Mouse (Mus musculus): ENCODE data around the gene Farsa.

Gene Farsa

GRCm38 (mm10) chr8:84856864-84857441 lies at the start of gene Farsa:
Farsa (plus strand) TSS chr8:84856989.
- CTCF ChIA-PET: interaction anchor here (0.6 to 0.7 kb wide), 2 partner anchors 15 to 167 kb away, joined by 3 to 5 read pairs; no protein-coding TSS in a partner anchor

GRCm38 (mm10) chr8:84809109-84809940 lies 47.5 kb upstream of the Farsa start:
- CTCF ChIA-PET: interaction anchor here (1.0 kb wide), 1 partner anchor 100 kb away, joined by 5 read pairs; no protein-coding TSS in a partner anchor

DNA sequence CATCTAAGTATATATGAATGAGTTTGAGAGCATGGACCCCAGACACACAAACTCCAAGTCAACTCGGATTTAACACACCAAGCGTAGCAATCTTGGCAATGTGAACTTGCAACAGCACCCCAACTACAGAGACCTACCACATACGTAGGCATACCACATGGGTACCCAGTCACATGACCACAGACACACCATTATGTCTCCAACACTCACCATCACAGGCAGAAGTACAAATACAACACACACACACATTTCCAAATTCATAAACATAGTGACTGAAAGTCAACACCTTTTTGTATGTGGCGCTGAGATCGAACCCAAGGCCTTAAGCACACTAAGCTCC lies 46.9 kb upstream of the Farsa start:
- CTCF ChIA-PET: interaction anchor here (1.0 kb wide), 1 partner anchor 101 kb away, joined by 5 read pairs; no protein-coding TSS in a partner anchor

- CTCF ChIA-PET: interaction anchor here (0.5 kb wide), 1 partner anchor 760 kb away, joined by 3 read pairs; no protein-coding TSS in a partner anchor
These were observed 45.9 kb upstream of the Farsa start for GRCm38 (mm10) chr8:84810896-84811295.

- CTCF ChIA-PET: interaction anchor here (0.6 to 0.7 kb wide), 2 partner anchors 172 to 826 kb away, joined by 3 to 5 read pairs; no protein-coding TSS in a partner anchor
These were observed 45.5 kb upstream of the Farsa start for GRCm38 (mm10) chr8:84811303-84811702.

DNA sequence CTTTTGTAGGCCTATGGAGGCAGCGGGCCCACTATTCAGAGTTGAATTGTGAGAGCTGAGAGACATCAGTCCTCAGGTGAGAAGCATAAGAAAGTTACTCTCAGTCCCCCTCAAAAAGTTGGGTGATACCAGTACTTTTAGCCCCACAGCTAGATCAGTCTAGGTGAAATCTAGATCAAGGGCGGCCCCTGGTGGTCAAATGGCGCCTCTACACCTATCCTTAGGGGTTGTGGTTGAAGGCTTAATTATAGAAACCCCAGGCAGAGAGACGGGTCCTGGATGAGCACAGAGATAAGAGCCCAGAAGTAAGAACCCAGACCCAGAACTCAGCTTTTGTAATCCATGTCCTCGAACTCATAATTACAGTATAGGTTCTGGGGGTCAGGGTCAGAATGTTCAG lies 43.7 kb upstream of the Farsa start:
- CTCF ChIA-PET: interaction anchor here (0.6 to 1.9 kb wide), 4 partner anchors 12 to 188 kb away, joined by 4 to 16 read pairs (median 6); no protein-coding TSS in a partner anchor

- CTCF ChIA-PET: interaction anchor here (0.6 to 1.9 kb wide), 5 partner anchors 11 to 187 kb away, joined by 4 to 16 read pairs (median 6); no protein-coding TSS in a partner anchor
These were observed 43.0 kb upstream of the Farsa start for GRCm38 (mm10) chr8:84813830-84814229.

DNA sequence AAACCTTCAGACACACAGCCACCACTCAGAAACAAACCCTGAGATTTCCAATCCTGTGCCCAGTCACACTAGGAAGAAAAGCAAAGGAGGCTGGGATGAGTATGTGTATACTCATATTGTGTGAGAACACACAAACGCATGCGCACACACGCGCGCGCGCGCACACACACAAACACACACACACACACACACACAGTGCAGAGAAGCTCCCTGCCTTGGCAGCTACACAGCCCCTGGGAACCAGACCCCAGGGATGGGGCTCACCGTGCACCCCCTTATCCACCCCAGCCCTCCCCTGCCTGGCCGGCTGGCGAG lies 42.6 kb upstream of the Farsa start:
- CTCF ChIA-PET: interaction anchor here (1.3 to 1.5 kb wide), 2 partner anchors 13 to 55 kb away, joined by 5 to 7 read pairs; no protein-coding TSS in a partner anchor

- CTCF ChIA-PET: interaction anchor here (0.6 to 1.6 kb wide), 8 partner anchors 10 to 154 kb away, joined by 3 to 16 read pairs (median 6); no protein-coding TSS in a partner anchor
These were observed 42.0 kb upstream of the Farsa start for GRCm38 (mm10) chr8:84814555-84815441.

GRCm38 (mm10) chr8:84815547-84815946 lies 41.2 kb upstream of the Farsa start:
- CTCF ChIA-PET: interaction anchor here (0.6 to 1.6 kb wide), 7 partner anchors 10 to 155 kb away, joined by 3 to 16 read pairs (median 5); no protein-coding TSS in a partner anchor

GRCm38 (mm10) chr8:84816117-84816516 lies 40.7 kb upstream of the Farsa start:
- CTCF ChIA-PET: interaction anchor here (1.6 kb wide), 1 partner anchor 9 kb away, joined by 7 read pairs; no protein-coding TSS in a partner anchor

DNA sequence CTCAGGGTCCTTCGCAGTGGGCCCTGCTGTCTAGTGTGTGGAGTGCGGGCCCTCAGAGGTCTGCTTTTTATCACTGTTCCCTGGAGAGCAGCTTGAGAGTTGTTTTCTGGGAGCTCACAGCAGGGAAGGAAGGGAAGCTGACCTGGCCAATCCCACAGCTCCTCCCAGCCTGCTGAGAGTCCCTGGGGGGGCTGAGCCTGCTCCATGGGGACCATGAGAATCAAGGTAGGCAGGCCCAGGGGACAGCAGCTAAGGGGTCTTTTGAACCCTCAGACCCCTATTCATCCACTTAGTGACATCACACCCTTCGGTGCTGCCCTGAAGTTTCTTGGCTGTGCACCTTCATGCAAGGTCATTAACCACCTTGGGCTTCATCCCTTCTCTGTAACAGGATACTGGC lies 34.1 kb upstream of the Farsa start, which contains the start of gene Dand5:
Dand5 (minus strand) TSS at position 101 of the 400 bp plus-strand sequence.
- CTCF ChIA-PET: no interaction called here

DNA sequence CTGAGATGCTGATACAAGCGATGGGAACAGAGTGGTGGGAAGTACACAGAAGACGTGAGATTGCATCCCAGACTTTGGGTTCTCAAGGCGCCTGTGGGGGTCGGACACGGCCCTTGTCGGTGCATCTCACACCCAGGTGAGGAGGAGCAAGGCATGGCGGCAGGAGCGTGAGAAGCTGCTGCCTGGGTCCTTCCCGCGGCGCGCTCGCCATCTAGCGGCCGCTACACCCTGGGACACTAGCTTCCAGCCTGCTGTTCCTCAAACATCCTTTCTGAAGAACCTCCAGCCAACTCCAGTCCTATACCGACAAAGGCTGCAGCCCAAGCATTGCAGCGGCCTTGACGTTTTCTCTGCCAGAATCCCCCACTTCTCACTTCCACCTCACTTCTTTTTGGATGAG lies 33.1 kb upstream of the Farsa start:
- CTCF ChIA-PET: interaction anchor here (0.6 kb wide), 1 partner anchor 12 kb away, joined by 4 read pairs; no protein-coding TSS in a partner anchor

DNA sequence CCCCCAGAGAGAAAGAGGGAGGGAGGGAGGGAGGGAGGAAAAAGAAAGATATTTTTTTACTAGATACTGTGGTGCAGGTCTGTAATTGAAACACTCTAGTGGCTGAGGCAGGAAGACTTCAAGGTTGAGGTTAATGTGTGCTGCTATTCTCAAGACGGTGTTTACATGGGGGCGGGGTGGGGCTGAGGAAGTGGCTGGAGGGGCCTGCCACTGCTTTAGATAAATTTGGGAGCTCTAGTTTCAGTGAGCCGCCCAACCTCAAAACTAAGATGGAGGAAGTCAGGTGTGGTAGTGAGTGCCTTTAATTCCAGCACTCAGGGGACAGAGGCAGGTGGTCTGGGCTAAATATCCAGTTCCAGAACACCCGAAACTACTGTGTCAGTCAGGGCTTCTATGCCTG lies 31.2 kb upstream of the Farsa start:
- CTCF ChIA-PET: interaction anchor here (0.9 to 1.9 kb wide), 2 partner anchors 10 to 12 kb away, joined by 6 to 7 read pairs; no protein-coding TSS in a partner anchor

DNA sequence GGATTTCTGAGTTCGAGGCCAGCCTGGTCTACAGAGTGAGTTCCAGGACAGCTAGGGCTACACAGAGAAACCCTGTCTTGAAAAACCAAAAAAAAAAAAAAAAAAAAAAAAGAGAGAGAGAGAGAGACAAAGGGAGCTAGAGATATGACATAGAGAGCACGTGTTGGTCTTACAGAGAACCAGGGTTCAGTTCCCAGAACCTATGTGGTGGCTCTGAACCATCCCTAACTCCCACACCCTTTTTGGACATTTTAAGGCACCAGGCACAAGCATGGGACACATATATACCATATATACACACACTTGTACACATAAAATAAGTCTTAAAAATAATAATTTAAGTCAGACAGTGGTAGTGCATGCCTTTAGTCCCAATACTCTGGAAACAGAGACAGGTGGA lies 30.3 kb upstream of the Farsa start:
- CTCF ChIA-PET: interaction anchor here (0.6 kb wide), 1 partner anchor 123 kb away, joined by 3 read pairs; no protein-coding TSS in a partner anchor

- CTCF ChIA-PET: no interaction called here
These were observed 25.3 kb upstream of the Farsa start, which contains the start of gene Gadd45gip1 for GRCm38 (mm10) chr8:84831490-84831889. Gadd45gip1 (plus strand) TSS chr8:84831522.

- CTCF ChIA-PET: interaction anchor here (0.7 kb wide), 1 partner anchor 107 kb away, joined by 5 read pairs; no protein-coding TSS in a partner anchor
These were observed 24.6 kb upstream of the Farsa start for GRCm38 (mm10) chr8:84832034-84832717.

DNA sequence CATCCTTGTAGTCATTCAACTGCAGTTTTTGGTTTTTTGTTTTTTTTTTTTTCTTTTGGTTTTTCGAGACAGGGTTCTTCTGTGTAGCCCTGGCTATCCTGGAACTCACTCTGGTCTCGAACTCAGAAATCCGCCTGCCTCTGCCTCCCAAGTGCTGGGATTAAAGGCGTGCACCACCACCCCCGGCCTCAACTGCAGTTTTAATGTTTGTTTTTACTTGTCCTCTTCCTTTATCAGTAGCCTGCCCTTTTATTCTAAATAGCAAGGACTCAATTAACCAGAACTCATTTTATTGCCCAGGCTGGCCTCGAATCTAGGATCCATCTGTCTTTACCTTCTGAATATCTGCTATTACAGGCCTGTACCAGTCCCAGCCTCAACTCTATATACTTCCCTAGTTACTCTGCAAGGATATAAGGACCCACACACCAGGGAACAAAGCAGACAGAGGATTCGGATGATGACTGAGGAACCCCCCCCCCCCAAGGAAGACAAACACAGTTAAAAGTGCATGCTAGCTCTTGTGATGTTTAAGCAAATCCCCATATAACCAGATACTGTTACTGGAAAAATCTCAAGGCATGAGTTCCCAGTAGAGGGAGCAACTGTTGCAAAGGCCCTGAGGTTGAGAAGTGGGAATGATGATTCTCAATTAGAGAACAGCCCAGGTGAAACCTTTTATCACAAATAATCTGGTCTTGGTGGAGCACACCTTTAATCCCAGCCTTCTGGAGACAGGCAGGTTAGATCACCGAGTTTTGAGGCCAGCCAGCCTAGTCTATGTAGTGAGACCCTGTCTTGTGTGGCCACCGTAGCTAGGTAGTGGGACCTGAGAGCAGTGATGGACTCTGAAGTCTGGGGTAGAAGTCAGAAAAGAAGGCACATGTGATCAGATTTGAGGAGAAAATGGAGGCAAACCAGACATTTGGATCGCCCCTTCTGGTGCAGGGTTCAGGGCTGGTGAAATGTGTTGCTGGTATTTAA lies 23.7 kb upstream of the Farsa start:
- CTCF ChIA-PET: interaction anchor here (0.6 to 0.7 kb wide), 2 partner anchors 12 to 108 kb away, joined by 3 to 5 read pairs; no protein-coding TSS in a partner anchor
